Mouse (Mus musculus): ENCODE measurements around the gene Gbf1. TPM values are rescaled to one million over a fixed set of nuclear protein-coding genes. Genes with fewer than 3 reads are reported as not detected.

Gene Gbf1
- polyA plus RNA-seq, 1 experiment from 2014 or later, result 45.0 TPM

GRCm38 (mm10) chr19:46220116-46220515, 67.8 kb downstream of the Gbf1 start:
- H3K9me3 ChIP-seq (ENCODE audit: control insufficient read depth, low read length), result no peaks in the 10 kb centered on the region
- H3K4me1 ChIP-seq (ENCODE audit: control insufficient read depth in 2 of 2, insufficient read depth in 2 of 2, low read length in 2 of 2), result peaks cover 5 to 30% of the 10 kb centered on the region in 2 experiments
- H3K4me2 ChIP-seq (ENCODE audit: low read length), result no peak overlapping the region
- no peak overlapping the region for H3K27ac ChIP-seq (replicated peaks in 1 of 2; ENCODE audit: control insufficient read depth in 1 of 2, insufficient read depth in 1 of 2, low read depth in 2 of 2, low read length in 2 of 2)
- 87% methylated on average over 5 of the region's 5 CpGs for WGBS
- no peaks in the 10 kb centered on the region for H3K27me3 ChIP-seq (ENCODE audit: control insufficient read depth, insufficient read depth, low read length)
- no peak overlapping the region for H3K4me3 ChIP-seq (ENCODE audit: control insufficient read depth in 1 of 2, insufficient read depth in 1 of 2, low read depth in 1 of 2, low read length in 2 of 2)
- no peak overlapping the region for H3K9ac ChIP-seq (ENCODE audit: low read length)
- no peaks in the 10 kb centered on the region for H3K36me3 ChIP-seq (ENCODE audit: control insufficient read depth, insufficient read depth, low read length)
- no peak for ATAC-seq (ENCODE audit: insufficient number of reproducible peaks, insufficient read depth, low FRiP score, low read depth)

- no peak overlapping the region for H3K4me2 ChIP-seq (ENCODE audit: low read length)
- H3K9ac ChIP-seq (ENCODE audit: low read length), result no peak overlapping the region
Measured at GRCm38 (mm10) chr19:46223118-46223517, 70.8 kb downstream of the Gbf1 start.

GRCm38 (mm10) chr19:46224882-46225281, 72.6 kb downstream of the Gbf1 start:
- no peak for ATAC-seq (ENCODE audit: insufficient number of reproducible peaks, insufficient read depth, low FRiP score, low read depth)

More at GRCm38 (mm10) chr19:46223118-46223517, 70.8 kb downstream of the Gbf1 start:
- Histone ChIP-seq H3K4me3 (ENCODE audit: control insufficient read depth in 1 of 2, insufficient read depth in 1 of 2, low read depth in 1 of 2, low read length in 2 of 2) (no peak overlapping the region), H3K27ac (replicated peaks in 1 of 2; ENCODE audit: control insufficient read depth in 1 of 2, insufficient read depth in 1 of 2, low read depth in 2 of 2, low read length in 2 of 2) (no peak overlapping the region), H3K36me3 (ENCODE audit: control insufficient read depth, insufficient read depth, low read length) (no peaks in the 10 kb centered on the region), H3K27me3 (ENCODE audit: control insufficient read depth, insufficient read depth, low read length) (no peaks in the 10 kb centered on the region), H3K4me1 (ENCODE audit: control insufficient read depth in 2 of 2, insufficient read depth in 2 of 2, low read length in 2 of 2) (peaks cover 2 to 22% of the 10 kb centered on the region in 2 experiments), H3K9me3 (ENCODE audit: control insufficient read depth, low read length) (no peaks in the 10 kb centered on the region)
- WGBS, result 73% methylated on average over 4 of the region's 4 CpGs
- ATAC-seq (ENCODE audit: insufficient number of reproducible peaks, insufficient read depth, low FRiP score, low read depth), result no peak

GRCm38 (mm10) chr19:46225506-46225905, 73.2 kb downstream of the Gbf1 start:
- WGBS, result 65% methylated on average over 4 of the region's 4 CpGs
- H3K27ac ChIP-seq (replicated peaks in 1 of 2; ENCODE audit: control insufficient read depth in 1 of 2, insufficient read depth in 1 of 2, low read depth in 2 of 2, low read length in 2 of 2), result 0 out of 4 replicates have a peak overlapping the region, but pooled peaks of 1 of the 2 experiments have one; percentile 17

More at GRCm38 (mm10) chr19:46224882-46225281, 72.6 kb downstream of the Gbf1 start:
- H3K9me3 ChIP-seq (ENCODE audit: control insufficient read depth, low read length), result no peaks in the 10 kb centered on the region
- H3K36me3 ChIP-seq (ENCODE audit: control insufficient read depth, insufficient read depth, low read length), result 0 out of 2 replicates have a peak, but pooled peaks cover 3% of the 10 kb centered on the region
- peaks cover 2 to 22% of the 10 kb centered on the region in 2 experiments for H3K4me1 ChIP-seq (ENCODE audit: control insufficient read depth in 2 of 2, insufficient read depth in 2 of 2, low read length in 2 of 2)
- no peaks in the 10 kb centered on the region for H3K27me3 ChIP-seq (ENCODE audit: control insufficient read depth, insufficient read depth, low read length)
- 55% methylated on average over 2 of the region's 2 CpGs for WGBS
- H3K4me3 ChIP-seq (ENCODE audit: control insufficient read depth in 1 of 2, insufficient read depth in 1 of 2, low read depth in 1 of 2, low read length in 2 of 2), result no peak overlapping the region
- H3K9ac ChIP-seq (ENCODE audit: low read length), result no peak overlapping the region
- H3K27ac ChIP-seq (replicated peaks in 1 of 2; ENCODE audit: control insufficient read depth in 1 of 2, insufficient read depth in 1 of 2, low read depth in 2 of 2, low read length in 2 of 2), result no peak overlapping the region
- no peak overlapping the region for H3K4me2 ChIP-seq (ENCODE audit: low read length)

GRCm38 (mm10) chr19:46226295-46226694, 74.0 kb downstream of the Gbf1 start:
- Histone ChIP-seq H3K27ac (replicated peaks in 1 of 2; ENCODE audit: control insufficient read depth in 1 of 2, insufficient read depth in 1 of 2, low read depth in 2 of 2, low read length in 2 of 2) (no peak overlapping the region), H3K36me3 (ENCODE audit: control insufficient read depth, insufficient read depth, low read length) (0 out of 2 replicates have a peak, but pooled peaks cover 3% of the 10 kb centered on the region), H3K4me2 (ENCODE audit: low read length) (no peak overlapping the region), H3K27me3 (ENCODE audit: control insufficient read depth, insufficient read depth, low read length) (no peaks in the 10 kb centered on the region), H3K4me1 (ENCODE audit: control insufficient read depth in 2 of 2, insufficient read depth in 2 of 2, low read length in 2 of 2) (peaks cover 2 to 22% of the 10 kb centered on the region in 2 experiments), H3K9me3 (ENCODE audit: control insufficient read depth, low read length) (no peaks in the 10 kb centered on the region), H3K9ac (ENCODE audit: low read length) (no peak overlapping the region), H3K4me3 (ENCODE audit: control insufficient read depth in 1 of 2, insufficient read depth in 1 of 2, low read depth in 1 of 2, low read length in 2 of 2) (no peak overlapping the region)
- no peak for ATAC-seq (ENCODE audit: insufficient number of reproducible peaks, insufficient read depth, low FRiP score, low read depth)
- WGBS, result 28% methylated on average over 3 of the region's 3 CpGs

More at GRCm38 (mm10) chr19:46225506-46225905, 73.2 kb downstream of the Gbf1 start:
- Histone ChIP-seq H3K4me1 (ENCODE audit: control insufficient read depth in 2 of 2, insufficient read depth in 2 of 2, low read length in 2 of 2) (peaks cover 2 to 22% of the 10 kb centered on the region in 2 experiments), H3K4me3 (ENCODE audit: control insufficient read depth in 1 of 2, insufficient read depth in 1 of 2, low read depth in 1 of 2, low read length in 2 of 2) (no peak overlapping the region), H3K36me3 (ENCODE audit: control insufficient read depth, insufficient read depth, low read length) (0 out of 2 replicates have a peak, but pooled peaks cover 3% of the 10 kb centered on the region), H3K9me3 (ENCODE audit: control insufficient read depth, low read length) (no peaks in the 10 kb centered on the region), H3K4me2 (ENCODE audit: low read length) (no peak overlapping the region), H3K27me3 (ENCODE audit: control insufficient read depth, insufficient read depth, low read length) (no peaks in the 10 kb centered on the region), H3K9ac (ENCODE audit: low read length) (no peak overlapping the region)
- ATAC-seq (ENCODE audit: insufficient number of reproducible peaks, insufficient read depth, low FRiP score, low read depth), result no peak

- peaks cover 2 to 22% of the 10 kb centered on the region in 2 experiments for H3K4me1 ChIP-seq (ENCODE audit: control insufficient read depth in 2 of 2, insufficient read depth in 2 of 2, low read length in 2 of 2)
- ATAC-seq (ENCODE audit: insufficient number of reproducible peaks, insufficient read depth, low FRiP score, low read depth), result no peak
- WGBS, result 92% methylated on average over 3 of the region's 3 CpGs
- H3K36me3 ChIP-seq (ENCODE audit: control insufficient read depth, insufficient read depth, low read length), result 0 out of 2 replicates have a peak, but pooled peaks cover 3% of the 10 kb centered on the region
- H3K27me3 ChIP-seq (ENCODE audit: control insufficient read depth, insufficient read depth, low read length), result no peaks in the 10 kb centered on the region
- no peak overlapping the region for H3K4me2 ChIP-seq (ENCODE audit: low read length)
- H3K9me3 ChIP-seq (ENCODE audit: control insufficient read depth, low read length), result no peaks in the 10 kb centered on the region
- no peak overlapping the region for H3K4me3 ChIP-seq (ENCODE audit: control insufficient read depth in 1 of 2, insufficient read depth in 1 of 2, low read depth in 1 of 2, low read length in 2 of 2)
- no peak overlapping the region for H3K9ac ChIP-seq (ENCODE audit: low read length)
- H3K27ac ChIP-seq (replicated peaks in 1 of 2; ENCODE audit: control insufficient read depth in 1 of 2, insufficient read depth in 1 of 2, low read depth in 2 of 2, low read length in 2 of 2), result no peak overlapping the region
Measured at GRCm38 (mm10) chr19:46227300-46227699, 75.0 kb downstream of the Gbf1 start.

- no peak for ATAC-seq (ENCODE audit: insufficient number of reproducible peaks, insufficient read depth, low FRiP score, low read depth)
- Histone ChIP-seq H3K9ac (ENCODE audit: low read length) (no peak overlapping the region), H3K4me2 (ENCODE audit: low read length) (no peak overlapping the region), H3K36me3 (ENCODE audit: control insufficient read depth, insufficient read depth, low read length) (no peaks in the 10 kb centered on the region; the same call in 1 of the 2 replicates), H3K4me1 (ENCODE audit: control insufficient read depth in 2 of 2, insufficient read depth in 2 of 2, low read length in 2 of 2) (peaks cover 7 to 18% of the 10 kb centered on the region in 2 experiments), H3K9me3 (ENCODE audit: control insufficient read depth, low read length) (no peaks in the 10 kb centered on the region), H3K4me3 (ENCODE audit: control insufficient read depth in 1 of 2, insufficient read depth in 1 of 2, low read depth in 1 of 2, low read length in 2 of 2) (no peak overlapping the region), H3K27ac (replicated peaks in 1 of 2; ENCODE audit: control insufficient read depth in 1 of 2, insufficient read depth in 1 of 2, low read depth in 2 of 2, low read length in 2 of 2) (no peak overlapping the region), H3K27me3 (ENCODE audit: control insufficient read depth, insufficient read depth, low read length) (no peaks in the 10 kb centered on the region)
- 89% methylated on average over 2 of the region's 2 CpGs for WGBS
Measured at GRCm38 (mm10) chr19:46234450-46234849, 82.1 kb downstream of the Gbf1 start.

- no peak for ATAC-seq (ENCODE audit: insufficient number of reproducible peaks, insufficient read depth, low FRiP score, low read depth)
- 8% methylated on average over 5 of the region's 5 CpGs for WGBS
- Histone ChIP-seq H3K36me3 (ENCODE audit: control insufficient read depth, insufficient read depth, low read length) (no peaks in the 10 kb centered on the region; the same call in 1 of the 2 replicates), H3K4me2 (ENCODE audit: low read length) (0 out of 2 replicates have a peak overlapping the region, but pooled peaks have one; percentile 11), H3K4me1 (ENCODE audit: control insufficient read depth in 2 of 2, insufficient read depth in 2 of 2, low read length in 2 of 2) (peaks cover 7 to 18% of the 10 kb centered on the region in 2 experiments), H3K27ac (replicated peaks in 1 of 2; ENCODE audit: control insufficient read depth in 1 of 2, insufficient read depth in 1 of 2, low read depth in 2 of 2, low read length in 2 of 2) (peak overlapping the region; percentile 61 to 77), H3K4me3 (ENCODE audit: control insufficient read depth in 1 of 2, insufficient read depth in 1 of 2, low read depth in 1 of 2, low read length in 2 of 2) (no peak overlapping the region), H3K9ac (ENCODE audit: low read length) (no peak overlapping the region), H3K9me3 (ENCODE audit: control insufficient read depth, low read length) (no peaks in the 10 kb centered on the region), H3K27me3 (ENCODE audit: control insufficient read depth, insufficient read depth, low read length) (no peaks in the 10 kb centered on the region)
Measured at GRCm38 (mm10) chr19:46236658-46237057, 84.3 kb downstream of the Gbf1 start.

Measured in heart, embryonic 14.5 days (tissue).